Mouse (Mus musculus): ENCODE measurements at regions not wholly inside any gene's neighbourhood (a gene's known extent, or its start where the extent isn't known, plus 50 kb on each side); places are given as distances from the start of the nearest gene placed in this dataset.

DNA sequence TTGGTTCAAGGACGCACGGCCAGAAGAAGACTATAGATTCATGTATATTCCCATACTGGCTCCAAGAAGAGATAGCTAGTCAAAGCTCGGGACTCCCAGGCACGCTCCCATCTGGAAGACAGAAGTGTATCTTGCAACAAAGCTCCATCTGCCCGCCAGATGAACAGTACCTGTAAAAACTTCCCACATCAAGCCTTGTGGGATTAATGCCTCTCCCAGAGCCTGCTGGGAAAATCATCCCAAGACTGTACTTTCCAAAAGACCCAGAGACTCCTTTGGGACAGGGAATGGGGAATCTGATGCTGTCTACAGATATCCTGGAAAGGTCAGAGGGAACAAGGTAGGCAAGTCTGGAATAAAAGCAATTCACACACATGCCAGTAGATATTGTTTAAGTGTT, 71.2 kb downstream of the Rpusd4 start:
- Histone ChIP-seq H3K4me3 (ENCODE audit: insufficient read depth in 1 of 2, low read depth in 1 of 2, low read length in 2 of 2, poor library complexity in 1 of 2, severe bottlenecking in 1 of 2) (no peak overlapping the region), H3K9ac (ENCODE audit: insufficient read depth, low read depth, low read length, poor library complexity, severe bottlenecking) (no peak overlapping the region), H3K27ac (ENCODE audit: insufficient read depth, low read depth, low read length, poor library complexity, severe bottlenecking) (no peak overlapping the region), H3K4me1 (ENCODE audit: control insufficient read depth in 2 of 2, insufficient read depth in 2 of 2, low read length in 2 of 2, poor library complexity in 1 of 2) (peaks cover 0 to 4% of the 10 kb centered on the region in 2 experiments; a peak in 1 of 4 replicates), H3K36me3 (ENCODE audit: control insufficient read depth, insufficient read depth, low read length, poor library complexity, severe bottlenecking) (no peaks in the 10 kb centered on the region), H3K9me3 (ENCODE audit: control insufficient read depth, insufficient read depth, low read depth, low read length) (no peaks in the 10 kb centered on the region)
- in situ Hi-C loops (cut with MboI; ENCODE audit: low sequenced_read_pairs in 2 of 2, unreplicated experiment in 2 of 2) = no loop called here
- no peak for DNase-seq (ENCODE audit: low read depth, low spot score)
- no peak for TF ChIP-seq CHD2 (IDR thresholded peaks at IDR 0.05; ENCODE audit: low read depth, low read length)
- TF ChIP-seq HCFC1 (IDR thresholded peaks at IDR 0.05; ENCODE audit: borderline replicate concordance, insufficient read depth, low read length) = no peak
- no peak for TF ChIP-seq ZNF384 (IDR thresholded peaks at IDR 0.05; ENCODE audit: low read depth, low read length)
- no peak for TF ChIP-seq MAFK (IDR thresholded peaks at IDR 0.05; ENCODE audit: insufficient read depth, low read depth, low read length)
- TF ChIP-seq ZC3H11A (IDR thresholded peaks at IDR 0.05; ENCODE audit: borderline replicate concordance, low read depth, low read length) = no peak

DNA sequence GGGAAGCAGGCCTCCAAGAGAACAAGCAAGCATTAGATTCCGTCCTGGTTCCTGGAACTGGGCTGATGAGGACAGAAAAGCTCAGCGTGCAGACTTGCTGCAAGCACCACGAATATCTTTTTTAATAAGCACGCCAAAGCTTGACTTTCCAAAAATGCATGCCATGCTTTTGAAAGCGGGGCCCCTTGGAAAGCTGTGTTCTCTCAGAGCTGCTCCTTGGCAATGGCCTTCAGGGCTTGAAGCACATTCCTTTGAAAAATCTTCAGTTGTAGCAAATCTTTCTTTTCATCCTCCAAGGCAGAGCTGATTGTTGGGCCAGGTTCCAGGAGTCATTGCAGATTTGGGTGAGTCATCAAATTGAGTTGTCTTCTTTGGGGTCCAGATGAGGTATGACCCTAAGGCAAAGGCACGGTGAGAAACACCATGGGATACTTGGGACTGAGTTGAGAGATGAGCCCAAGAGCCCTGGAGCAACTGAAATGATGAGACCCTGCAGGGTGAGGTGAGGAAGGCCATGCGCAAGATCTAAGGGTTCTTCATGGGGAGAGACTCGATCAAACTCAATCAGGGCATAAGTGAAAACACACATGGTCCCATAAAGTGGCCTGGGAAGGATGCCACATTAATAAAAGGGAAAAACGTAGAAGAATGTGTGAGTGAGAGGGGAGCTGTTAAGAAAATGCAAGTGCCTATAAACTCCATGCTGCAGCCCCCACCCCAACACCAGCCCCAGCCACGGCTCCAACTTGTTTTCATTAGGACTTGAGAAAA, 72.0 kb downstream of the Rpusd4 start:
- Histone ChIP-seq H3K4me3 (ENCODE audit: insufficient read depth in 1 of 2, low read depth in 1 of 2, low read length in 2 of 2, poor library complexity in 1 of 2, severe bottlenecking in 1 of 2) (no peak overlapping the region), H3K4me1 (ENCODE audit: control insufficient read depth in 2 of 2, insufficient read depth in 2 of 2, low read length in 2 of 2, poor library complexity in 1 of 2) (peaks cover 0 to 4% of the 10 kb centered on the region in 2 experiments; a peak in 1 of 4 replicates), H3K9me3 (ENCODE audit: control insufficient read depth, insufficient read depth, low read depth, low read length) (no peaks in the 10 kb centered on the region), H3K27ac (ENCODE audit: insufficient read depth, low read depth, low read length, poor library complexity, severe bottlenecking) (no peak overlapping the region), H3K36me3 (ENCODE audit: control insufficient read depth, insufficient read depth, low read length, poor library complexity, severe bottlenecking) (no peaks in the 10 kb centered on the region), H3K9ac (ENCODE audit: insufficient read depth, low read depth, low read length, poor library complexity, severe bottlenecking) (no peak overlapping the region)
- no peak for DNase-seq (ENCODE audit: low read depth, low spot score)
- no peak for TF ChIP-seq CHD2 (IDR thresholded peaks at IDR 0.05; ENCODE audit: low read depth, low read length)
- in situ Hi-C loops (cut with MboI; ENCODE audit: low sequenced_read_pairs in 2 of 2, unreplicated experiment in 2 of 2) = no loop called here

DNA sequence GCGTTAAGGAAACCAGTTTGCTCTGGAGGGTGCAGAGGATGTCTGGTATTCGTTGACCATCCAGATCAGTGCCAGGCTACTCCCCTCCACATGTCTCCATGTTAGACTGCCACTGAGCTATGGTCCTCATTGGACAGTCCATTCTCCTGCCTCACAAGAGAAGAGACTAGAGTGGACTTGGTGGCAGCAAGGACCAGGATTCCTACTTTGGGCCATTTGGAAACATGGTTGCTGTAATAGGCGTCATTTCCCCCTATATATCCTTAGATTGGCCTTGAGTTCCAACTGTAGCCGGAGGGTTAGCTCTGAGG, 72.6 kb downstream of the Rpusd4 start:
- Histone ChIP-seq H3K4me1 (ENCODE audit: control insufficient read depth in 2 of 2, insufficient read depth in 2 of 2, low read length in 2 of 2, poor library complexity in 1 of 2) (peaks cover 0 to 4% of the 10 kb centered on the region in 2 experiments; a peak in 1 of 4 replicates), H3K27ac (ENCODE audit: insufficient read depth, low read depth, low read length, poor library complexity, severe bottlenecking) (no peak overlapping the region), H3K4me3 (ENCODE audit: insufficient read depth in 1 of 2, low read depth in 1 of 2, low read length in 2 of 2, poor library complexity in 1 of 2, severe bottlenecking in 1 of 2) (no peak overlapping the region), H3K9me3 (ENCODE audit: control insufficient read depth, insufficient read depth, low read depth, low read length) (no peaks in the 10 kb centered on the region), H3K36me3 (ENCODE audit: control insufficient read depth, insufficient read depth, low read length, poor library complexity, severe bottlenecking) (no peaks in the 10 kb centered on the region), H3K9ac (ENCODE audit: insufficient read depth, low read depth, low read length, poor library complexity, severe bottlenecking) (no peak overlapping the region)
- in situ Hi-C loops (cut with MboI; ENCODE audit: low sequenced_read_pairs in 2 of 2, unreplicated experiment in 2 of 2) = no loop called here
- no peak for DNase-seq (ENCODE audit: low read depth, low spot score)
- TF ChIP-seq HCFC1 (IDR thresholded peaks at IDR 0.05; ENCODE audit: borderline replicate concordance, insufficient read depth, low read length) (no peak), ZNF384 (IDR thresholded peaks at IDR 0.05; ENCODE audit: low read depth, low read length) (no peak), CHD2 (IDR thresholded peaks at IDR 0.05; ENCODE audit: low read depth, low read length) (no peak), ZC3H11A (IDR thresholded peaks at IDR 0.05; ENCODE audit: borderline replicate concordance, low read depth, low read length) (no peak), MAFK (IDR thresholded peaks at IDR 0.05; ENCODE audit: insufficient read depth, low read depth, low read length) (no peak)

DNA sequence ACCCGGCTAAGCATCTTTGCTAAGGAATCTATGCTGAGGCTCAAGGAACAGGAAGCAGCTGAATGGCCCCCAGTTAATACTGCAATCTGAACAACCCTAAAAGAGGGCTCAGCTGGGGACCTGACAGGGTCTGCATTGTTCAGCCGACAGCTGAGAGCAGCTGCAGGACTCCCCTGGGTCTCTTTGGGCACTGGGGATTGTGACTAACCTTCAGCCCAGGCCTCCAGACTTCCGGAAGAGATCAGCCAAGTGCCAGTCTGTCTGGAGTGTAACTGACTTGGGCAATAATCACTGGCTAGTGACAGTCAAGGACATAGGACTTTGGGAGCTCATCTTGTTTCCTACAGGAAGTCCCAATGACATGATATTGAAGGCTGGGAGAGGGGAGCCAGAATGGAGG, 73.1 kb downstream of the Rpusd4 start:
- DNase-seq (ENCODE audit: low read depth, low spot score) = no peak
- TF ChIP-seq HCFC1 (IDR thresholded peaks at IDR 0.05; ENCODE audit: borderline replicate concordance, insufficient read depth, low read length) = no peak
- TF ChIP-seq MAFK (IDR thresholded peaks at IDR 0.05; ENCODE audit: insufficient read depth, low read depth, low read length) = no peak
- no peak for TF ChIP-seq ZNF384 (IDR thresholded peaks at IDR 0.05; ENCODE audit: low read depth, low read length)
- no peak for TF ChIP-seq CHD2 (IDR thresholded peaks at IDR 0.05; ENCODE audit: low read depth, low read length)
- TF ChIP-seq ZC3H11A (IDR thresholded peaks at IDR 0.05; ENCODE audit: borderline replicate concordance, low read depth, low read length) = no peak
- no peaks in the 10 kb centered on the region for H3K36me3 ChIP-seq (ENCODE audit: control insufficient read depth, insufficient read depth, low read length, poor library complexity, severe bottlenecking)
- H3K4me3 ChIP-seq (ENCODE audit: insufficient read depth in 1 of 2, low read depth in 1 of 2, low read length in 2 of 2, poor library complexity in 1 of 2, severe bottlenecking in 1 of 2) = no peak overlapping the region
- H3K27ac ChIP-seq (ENCODE audit: insufficient read depth, low read depth, low read length, poor library complexity, severe bottlenecking) = no peak overlapping the region
- H3K9me3 ChIP-seq (ENCODE audit: control insufficient read depth, insufficient read depth, low read depth, low read length) = no peaks in the 10 kb centered on the region
- H3K4me1 ChIP-seq (ENCODE audit: control insufficient read depth in 2 of 2, insufficient read depth in 2 of 2, low read length in 2 of 2, poor library complexity in 1 of 2) = peaks cover 0 to 4% of the 10 kb centered on the region in 2 experiments; a peak in 1 of 4 replicates
- H3K9ac ChIP-seq (ENCODE audit: insufficient read depth, low read depth, low read length, poor library complexity, severe bottlenecking) = no peak overlapping the region
- in situ Hi-C loops (cut with MboI; ENCODE audit: low sequenced_read_pairs in 2 of 2, unreplicated experiment in 2 of 2) = no loop called here

DNA sequence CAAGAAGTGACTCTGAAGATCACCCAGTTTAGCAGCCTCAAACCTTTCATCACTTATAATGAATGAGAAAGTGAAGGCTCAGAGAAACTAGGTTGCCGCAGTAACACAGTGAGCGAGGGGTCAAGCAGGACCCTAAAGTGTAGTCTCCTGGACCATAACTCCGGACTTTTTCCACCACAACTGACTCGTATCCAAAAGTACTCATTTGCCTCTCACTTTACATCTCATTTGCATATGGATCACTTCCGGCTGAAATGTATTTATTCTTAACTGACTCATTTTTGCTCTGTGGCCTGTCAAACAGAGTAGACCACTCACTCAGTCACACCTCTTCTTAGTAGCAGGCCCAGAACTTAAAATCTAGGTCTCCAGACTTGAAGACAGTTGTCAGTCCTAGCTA, 73.7 kb downstream of the Rpusd4 start:
- H3K4me1 ChIP-seq (ENCODE audit: control insufficient read depth in 2 of 2, insufficient read depth in 2 of 2, low read length in 2 of 2, poor library complexity in 1 of 2) = peaks cover 0 to 4% of the 10 kb centered on the region in 2 experiments; a peak in 1 of 4 replicates
- no peak for DNase-seq (ENCODE audit: low read depth, low spot score)
- no peaks in the 10 kb centered on the region for H3K9me3 ChIP-seq (ENCODE audit: control insufficient read depth, insufficient read depth, low read depth, low read length)
- H3K27ac ChIP-seq (ENCODE audit: insufficient read depth, low read depth, low read length, poor library complexity, severe bottlenecking) = no peak overlapping the region
- no peaks in the 10 kb centered on the region for H3K36me3 ChIP-seq (ENCODE audit: control insufficient read depth, insufficient read depth, low read length, poor library complexity, severe bottlenecking)
- H3K9ac ChIP-seq (ENCODE audit: insufficient read depth, low read depth, low read length, poor library complexity, severe bottlenecking) = no peak overlapping the region
- in situ Hi-C loops (cut with MboI; ENCODE audit: low sequenced_read_pairs in 2 of 2, unreplicated experiment in 2 of 2) = no loop called here
- TF ChIP-seq CHD2 (IDR thresholded peaks at IDR 0.05; ENCODE audit: low read depth, low read length) = no peak
- TF ChIP-seq HCFC1 (IDR thresholded peaks at IDR 0.05; ENCODE audit: borderline replicate concordance, insufficient read depth, low read length) = no peak
- no peak for TF ChIP-seq ZC3H11A (IDR thresholded peaks at IDR 0.05; ENCODE audit: borderline replicate concordance, low read depth, low read length)
- no peak for TF ChIP-seq ZNF384 (IDR thresholded peaks at IDR 0.05; ENCODE audit: low read depth, low read length)
- no peak for TF ChIP-seq MAFK (IDR thresholded peaks at IDR 0.05; ENCODE audit: insufficient read depth, low read depth, low read length)
- H3K4me3 ChIP-seq (ENCODE audit: insufficient read depth in 1 of 2, low read depth in 1 of 2, low read length in 2 of 2, poor library complexity in 1 of 2, severe bottlenecking in 1 of 2) = no peak overlapping the region

Measured in ES-E14 (cell line).